In genomic region chr9:58310043-58310660, GRCm38 (mm10) we compare ENCODE assay signal across 8 mouse cellular contexts. TPM values are rescaled to one million over a fixed set of nuclear protein-coding genes. Genes with fewer than 3 reads are reported as not detected.
DNase-seq lines count a peak whose midpoint lies in the region; ATAC-seq lines count a peak whose summit lies in the region.
"Had no signal": no experiment of that assay in that cellular context is flagged by ENCODE, and none has a peak within 500 bp of the region (broad histone marks: within the 10 kb centered on the region; RNA-seq: fewer than 3 reads in every experiment).

No protein-coding gene starts in this region.

- H3K4me3 ChIP-seq in brown adipose tissue, adult 24 weeks (ENCODE audit: insufficient read depth, low read depth, low read length): peak overlapping the region; percentile 23; the same call in 1 of the 2 replicates
- 0 out of 2 replicates have a peak overlapping the region, but pooled peaks have one; percentile 12 for H3K4me3 ChIP-seq in lung, embryonic 15.5 days
- H3K4me3 ChIP-seq in midbrain, embryonic 13.5 days (replicated peaks): no peak overlapping the region

- DNase-seq in gastrocnemius, adult 8-10 months (ENCODE audit: low spot score in 2 of 2): peak; percentile 48 to 62
- peak; percentile 63 for DNase-seq in heart, postnatal 4 days
- no peak for DNase-seq in testis, postnatal 10 days (ENCODE audit: low spot score)
- no peak for DNase-seq in spleen, postnatal 10 days (ENCODE audit: low spot score in 2 of 2)
- DNase-seq: thymus, adult 2 months had no signal

- H3K27ac ChIP-seq in brown adipose tissue, adult 24 weeks (replicated peaks; ENCODE audit: low read depth, low read length): 0 out of 2 replicates have a peak overlapping the region, but pooled peaks have one; percentile 10
- peak overlapping the region; percentile 53; the same call in 1 of the 2 replicates for H3K27ac ChIP-seq in lung, embryonic 15.5 days
- H3K27ac ChIP-seq in midbrain, embryonic 13.5 days: no peak overlapping the region

- H3K4me1 ChIP-seq in brown adipose tissue, adult 24 weeks (ENCODE audit: control insufficient read depth, insufficient read depth, insufficient read length, low read length): peaks cover 6% of the 10 kb centered on the region
- peaks cover 89% of the 10 kb centered on the region for H3K4me1 ChIP-seq in lung, embryonic 15.5 days
- peaks cover 47% of the 10 kb centered on the region for H3K4me1 ChIP-seq in midbrain, embryonic 13.5 days (replicated peaks)

- no peaks in the 10 kb centered on the region for H3K9me3 ChIP-seq in lung, embryonic 15.5 days
- no peaks in the 10 kb centered on the region for H3K9me3 ChIP-seq in midbrain, embryonic 13.5 days

- ATAC-seq in lung, embryonic 15.5 days (ENCODE audit: borderline replicate concordance, extremely low read depth, low FRiP score, low TSS enrichment): no peak
- no peak for ATAC-seq in midbrain, embryonic 13.5 days

- H3K9ac ChIP-seq in lung, embryonic 15.5 days: no peak overlapping the region
- H3K9ac ChIP-seq in midbrain, embryonic 13.5 days (replicated peaks): no peak overlapping the region

- peaks cover 17% of the 10 kb centered on the region; the same call in 1 of the 2 replicates for H3K27me3 ChIP-seq in lung, embryonic 15.5 days
- H3K27me3 ChIP-seq in midbrain, embryonic 13.5 days: peaks cover 35% of the 10 kb centered on the region

- H3K36me3 ChIP-seq in lung, embryonic 15.5 days: no peaks in the 10 kb centered on the region
- H3K36me3 ChIP-seq in midbrain, embryonic 13.5 days: no peaks in the 10 kb centered on the region

- peak overlapping the region; percentile 38 for H3K4me2 ChIP-seq in lung, embryonic 15.5 days
- H3K4me2 ChIP-seq in midbrain, embryonic 13.5 days (replicated peaks): no peak overlapping the region

- 63% methylated on average over 14 of the region's 14 CpGs for WGBS in lung, embryonic 15.5 days
- WGBS in midbrain, embryonic 13.5 days: 86% methylated on average over 14 of the region's 14 CpGs

RNA-seq across cellular contexts. Expression of gene Loxl1, which starts 2.8 kb away (rescaled TPM):
- polyA plus RNA-seq in brown adipose tissue, adult 24 weeks (2012; ENCODE audit: insufficient read depth, insufficient read length, missing spikeins): 8.1 and 13.8 TPM in 2 replicates
- 10 to 100 TPM in 2 of 4 experiments, 1 to 10 TPM in 2; 5.9 to 10.7 (median 8.9) TPM for total RNA-seq in gastrocnemius, adult 8-10 months (2022)
- 10 to 100 TPM; 77.2 to 87.1 TPM for total RNA-seq in heart, postnatal 4 days (2021)
- polyA plus RNA-seq in lung, embryonic 15.5 days (2015; fragmentation: Nextera tagmentation; extraction: Ambion mirVana): 48.4 and 49.4 TPM in 2 replicates
- 3.9 and 4.8 TPM in 2 replicates for polyA plus RNA-seq in midbrain, embryonic 13.5 days (2015; fragmentation: Nextera tagmentation; extraction: Ambion mirVana)

RNA-seq across cellular contexts. Expression of gene Stoml1, which starts 57.2 kb away (rescaled TPM):
- polyA plus RNA-seq in brown adipose tissue, adult 24 weeks (2012; ENCODE audit: insufficient read depth, insufficient read length, missing spikeins): 7.9 and 8.1 TPM in 2 replicates
- 10 to 100 TPM in 2 of 4 experiments, 1 to 10 TPM in 2; 8.6 to 10.8 (median 9.8) TPM for total RNA-seq in gastrocnemius, adult 8-10 months (2022)
- total RNA-seq in heart, postnatal 4 days (2021): 10 to 100 TPM; 14.2 to 17.1 TPM
- 30.1 and 30.3 TPM in 2 replicates for polyA plus RNA-seq in lung, embryonic 15.5 days (2015; fragmentation: Nextera tagmentation; extraction: Ambion mirVana)
- polyA plus RNA-seq in midbrain, embryonic 13.5 days (2015; fragmentation: Nextera tagmentation; extraction: Ambion mirVana): 94.8 and 97.2 TPM in 2 replicates

Comparison
In these comparisons a context has a peak if more than half of its experiments do, and no peak if none do; other contexts are left out.
1. DNase-seq: peak in gastrocnemius, adult 8-10 months (2 of 2) and heart, postnatal 4 days (single experiment); none in testis, postnatal 10 days (single experiment) and spleen, postnatal 10 days (0 of 2).